Mouse (Mus musculus): ENCODE measurements around the gene Hcrtr1. TPM values are rescaled to one million over a fixed set of nuclear protein-coding genes. Genes with fewer than 3 reads are reported as not detected.

The Hcrtr1 gene
- polyA plus RNA-seq, 1 experiment, result 0.82 TPM

DNA sequence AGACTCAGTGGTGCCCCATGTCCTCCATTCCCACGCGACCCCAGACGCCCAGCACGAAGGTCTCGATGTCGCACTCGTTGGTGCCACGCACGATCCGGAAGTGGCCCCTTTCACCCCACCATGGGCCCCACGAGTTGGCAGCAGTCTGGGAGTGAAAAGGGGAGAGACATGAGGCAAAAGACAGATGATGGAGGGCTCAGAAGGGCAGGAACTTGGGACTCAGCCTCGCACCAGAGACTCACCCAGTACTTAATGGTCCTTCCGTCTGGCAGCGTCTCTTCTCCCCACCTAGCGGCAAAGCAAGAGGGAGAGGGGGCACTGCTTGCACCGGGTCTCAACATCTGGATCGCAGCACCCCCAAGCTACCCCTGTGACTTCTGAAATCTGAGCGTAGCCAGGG, 26.9 kb upstream of the Hcrtr1 start:
- Histone ChIP-seq H3K4me1 (ENCODE audit: control insufficient read depth, insufficient read depth, low read length) (no peaks in the 10 kb centered on the region), H3K9ac (ENCODE audit: low read depth, poor library complexity, severe bottlenecking) (no peak overlapping the region), H3K27ac (ENCODE audit: insufficient read depth, low read length) (no peak overlapping the region), H3K36me3 (ENCODE audit: control insufficient read depth, insufficient read depth, low read length, poor library complexity, severe bottlenecking) (no peaks in the 10 kb centered on the region), H3K27me3 (ENCODE audit: control insufficient read depth, insufficient read depth, low read length, poor library complexity, severe bottlenecking) (no peaks in the 10 kb centered on the region), H3K4me3 (ENCODE audit: low read depth, low read length) (no peak overlapping the region), H3K9me3 (replicated peaks; ENCODE audit: control insufficient read depth, insufficient read depth, low read length, poor library complexity, severe bottlenecking) (no peaks in the 10 kb centered on the region)
- TF ChIP-seq EP300 (IDR thresholded peaks at IDR 0.05; ENCODE audit: insufficient read depth, low read depth, low read length) (no peak), POLR2A (IDR thresholded peaks at IDR 0.05; ENCODE audit: insufficient read depth, low read length) (no peak), CTCF (IDR thresholded peaks at IDR 0.05; ENCODE audit: low read depth, low read length) (no peak)

DNA sequence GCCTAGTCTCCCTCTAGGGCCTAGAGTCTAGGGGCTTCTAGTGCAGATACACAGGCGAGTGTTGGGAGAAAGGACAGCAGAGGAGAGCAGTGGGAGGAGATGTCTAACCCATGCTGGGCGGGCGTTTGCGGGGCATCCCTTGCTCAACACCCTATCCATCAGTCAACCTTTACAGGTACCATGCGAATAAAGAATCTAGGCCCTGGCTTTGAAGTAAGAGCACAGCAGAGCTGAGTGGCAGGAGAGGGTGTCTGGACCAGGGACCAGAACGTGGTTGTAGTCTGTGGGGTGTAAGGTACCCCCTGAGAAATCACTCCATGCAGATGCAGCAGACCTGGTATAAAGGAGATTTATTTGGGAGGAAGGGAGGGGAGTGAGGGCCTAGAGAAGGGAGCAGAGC, 25.0 kb upstream of the Hcrtr1 start:
- Histone ChIP-seq H3K27me3 (ENCODE audit: control insufficient read depth, insufficient read depth, low read length, poor library complexity, severe bottlenecking) (no peaks in the 10 kb centered on the region), H3K27ac (ENCODE audit: insufficient read depth, low read length) (no peak overlapping the region)

DNA sequence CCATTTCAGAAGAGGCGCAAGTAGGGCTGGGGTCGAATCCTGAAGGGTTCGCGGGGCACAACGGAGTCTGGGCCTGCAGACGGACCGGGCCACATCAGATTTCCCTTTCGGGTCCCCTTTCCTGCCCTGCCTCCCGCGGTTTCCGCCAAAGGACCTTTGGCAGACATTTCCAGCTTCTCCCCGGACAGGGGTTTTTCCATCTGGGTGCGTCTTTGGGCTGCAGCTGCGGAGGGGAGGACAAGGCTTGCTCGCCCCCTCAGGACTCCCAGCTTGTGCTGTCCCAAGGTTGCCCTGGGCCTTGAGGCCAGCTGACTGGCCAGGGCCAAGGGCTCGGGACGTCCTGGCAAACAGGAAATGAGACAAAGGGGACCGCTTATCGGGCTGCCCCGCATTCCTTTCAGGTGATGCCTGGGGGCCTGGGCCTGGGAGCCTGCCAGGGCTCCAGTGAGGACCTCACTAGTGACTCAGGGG, 24.3 kb upstream of the Hcrtr1 start:
- no peaks in the 10 kb centered on the region for H3K36me3 ChIP-seq (ENCODE audit: control insufficient read depth, insufficient read depth, low read length, poor library complexity, severe bottlenecking)
- no peak for TF ChIP-seq CTCF (IDR thresholded peaks at IDR 0.05; ENCODE audit: low read depth, low read length)
- TF ChIP-seq EP300 (IDR thresholded peaks at IDR 0.05; ENCODE audit: insufficient read depth, low read depth, low read length), result no peak
- no peak for TF ChIP-seq POLR2A (IDR thresholded peaks at IDR 0.05; ENCODE audit: insufficient read depth, low read length)
- no peak overlapping the region for H3K27ac ChIP-seq (ENCODE audit: insufficient read depth, low read length)
- H3K9me3 ChIP-seq (replicated peaks; ENCODE audit: control insufficient read depth, insufficient read depth, low read length, poor library complexity, severe bottlenecking), result no peaks in the 10 kb centered on the region
- no peaks in the 10 kb centered on the region for H3K4me1 ChIP-seq (ENCODE audit: control insufficient read depth, insufficient read depth, low read length)
- peak overlapping the region; percentile 40 for H3K4me3 ChIP-seq (ENCODE audit: low read depth, low read length)
- H3K9ac ChIP-seq (ENCODE audit: low read depth, poor library complexity, severe bottlenecking), result peak overlapping the region; percentile 52; the same call in 1 of the 2 replicates
- H3K27me3 ChIP-seq (ENCODE audit: control insufficient read depth, insufficient read depth, low read length, poor library complexity, severe bottlenecking), result no peaks in the 10 kb centered on the region

More for the DNA sequence above, 25.0 kb upstream of the Hcrtr1 start:
- H3K9me3 ChIP-seq (replicated peaks; ENCODE audit: control insufficient read depth, insufficient read depth, low read length, poor library complexity, severe bottlenecking), result no peaks in the 10 kb centered on the region
- no peak overlapping the region for H3K4me3 ChIP-seq (ENCODE audit: low read depth, low read length)
- no peaks in the 10 kb centered on the region for H3K36me3 ChIP-seq (ENCODE audit: control insufficient read depth, insufficient read depth, low read length, poor library complexity, severe bottlenecking)
- H3K9ac ChIP-seq (ENCODE audit: low read depth, poor library complexity, severe bottlenecking), result no peak overlapping the region
- H3K4me1 ChIP-seq (ENCODE audit: control insufficient read depth, insufficient read depth, low read length), result no peaks in the 10 kb centered on the region
- no peak for TF ChIP-seq CTCF (IDR thresholded peaks at IDR 0.05; ENCODE audit: low read depth, low read length)
- no peak for TF ChIP-seq EP300 (IDR thresholded peaks at IDR 0.05; ENCODE audit: insufficient read depth, low read depth, low read length)
- no peak for TF ChIP-seq POLR2A (IDR thresholded peaks at IDR 0.05; ENCODE audit: insufficient read depth, low read length)

DNA sequence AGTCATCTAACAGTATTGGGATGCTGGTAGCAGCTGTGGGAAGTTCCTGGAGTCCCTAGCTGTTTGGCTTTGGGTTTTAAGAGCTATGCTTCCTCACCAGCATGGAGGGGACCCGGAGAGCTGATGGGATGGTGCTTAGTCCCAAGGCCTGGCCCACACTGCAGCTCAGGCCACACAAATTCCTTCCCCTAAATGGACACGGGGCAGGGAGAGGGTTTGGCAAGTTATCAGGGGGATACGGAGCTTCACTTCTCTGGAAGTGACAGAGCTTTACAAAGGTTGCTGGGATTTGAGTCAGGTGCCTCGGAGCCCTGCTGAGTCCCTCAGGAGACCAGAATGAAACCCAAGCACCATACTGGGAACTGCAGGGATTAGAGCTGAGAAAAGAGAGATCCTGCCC, 22.2 kb upstream of the Hcrtr1 start:
- TF ChIP-seq EP300 (IDR thresholded peaks at IDR 0.05; ENCODE audit: insufficient read depth, low read depth, low read length) (no peak), CTCF (IDR thresholded peaks at IDR 0.05; ENCODE audit: low read depth, low read length) (no peak), POLR2A (IDR thresholded peaks at IDR 0.05; ENCODE audit: insufficient read depth, low read length) (no peak)
- Histone ChIP-seq H3K9ac (ENCODE audit: low read depth, poor library complexity, severe bottlenecking) (no peak overlapping the region), H3K9me3 (replicated peaks; ENCODE audit: control insufficient read depth, insufficient read depth, low read length, poor library complexity, severe bottlenecking) (no peaks in the 10 kb centered on the region), H3K27ac (ENCODE audit: insufficient read depth, low read length) (no peak overlapping the region), H3K36me3 (ENCODE audit: control insufficient read depth, insufficient read depth, low read length, poor library complexity, severe bottlenecking) (no peaks in the 10 kb centered on the region), H3K27me3 (ENCODE audit: control insufficient read depth, insufficient read depth, low read length, poor library complexity, severe bottlenecking) (no peaks in the 10 kb centered on the region), H3K4me3 (ENCODE audit: low read depth, low read length) (no peak overlapping the region), H3K4me1 (ENCODE audit: control insufficient read depth, insufficient read depth, low read length) (no peaks in the 10 kb centered on the region)

DNA sequence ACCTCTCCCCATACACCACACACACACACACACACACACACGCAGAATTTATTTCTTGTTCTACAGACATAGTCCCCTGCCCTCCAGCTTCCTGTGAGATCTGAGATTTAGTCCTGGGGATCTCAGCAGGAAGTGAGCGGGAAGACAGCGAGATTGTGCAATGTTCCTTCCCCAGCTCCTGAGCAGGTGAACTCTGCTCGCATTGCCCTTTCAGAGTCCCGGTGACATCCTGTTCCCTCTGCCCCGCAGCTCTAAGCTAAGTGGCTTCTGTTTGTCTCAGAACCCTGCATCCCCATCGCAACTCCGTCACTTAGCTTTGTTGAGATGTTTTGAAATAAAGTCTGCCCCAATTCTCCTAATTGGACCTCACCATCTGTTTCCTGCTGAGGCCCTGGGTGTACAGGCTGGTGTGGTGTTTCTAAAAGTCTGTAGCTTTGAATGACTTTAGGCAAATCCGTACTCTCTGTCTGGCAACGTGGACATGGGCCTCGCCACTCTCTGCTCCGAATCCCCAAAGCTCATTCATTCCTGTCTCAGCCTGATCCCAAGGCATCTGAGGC, 17.7 kb upstream of the Hcrtr1 start:
- Histone ChIP-seq H3K27ac (ENCODE audit: insufficient read depth, low read length) (no peak overlapping the region), H3K9me3 (replicated peaks; ENCODE audit: control insufficient read depth, insufficient read depth, low read length, poor library complexity, severe bottlenecking) (no peaks in the 10 kb centered on the region; the same call in 1 of the 2 replicates), H3K27me3 (ENCODE audit: control insufficient read depth, insufficient read depth, low read length, poor library complexity, severe bottlenecking) (no peaks in the 10 kb centered on the region; the same call in 1 of the 2 replicates), H3K4me1 (ENCODE audit: control insufficient read depth, insufficient read depth, low read length) (no peaks in the 10 kb centered on the region), H3K36me3 (ENCODE audit: control insufficient read depth, insufficient read depth, low read length, poor library complexity, severe bottlenecking) (no peaks in the 10 kb centered on the region), H3K4me3 (ENCODE audit: low read depth, low read length) (no peak overlapping the region), H3K9ac (ENCODE audit: low read depth, poor library complexity, severe bottlenecking) (no peak overlapping the region)
- no peak for TF ChIP-seq POLR2A (IDR thresholded peaks at IDR 0.05; ENCODE audit: insufficient read depth, low read length)
- no peak for TF ChIP-seq EP300 (IDR thresholded peaks at IDR 0.05; ENCODE audit: insufficient read depth, low read depth, low read length)
- TF ChIP-seq CTCF (IDR thresholded peaks at IDR 0.05; ENCODE audit: low read depth, low read length), result no peak

DNA sequence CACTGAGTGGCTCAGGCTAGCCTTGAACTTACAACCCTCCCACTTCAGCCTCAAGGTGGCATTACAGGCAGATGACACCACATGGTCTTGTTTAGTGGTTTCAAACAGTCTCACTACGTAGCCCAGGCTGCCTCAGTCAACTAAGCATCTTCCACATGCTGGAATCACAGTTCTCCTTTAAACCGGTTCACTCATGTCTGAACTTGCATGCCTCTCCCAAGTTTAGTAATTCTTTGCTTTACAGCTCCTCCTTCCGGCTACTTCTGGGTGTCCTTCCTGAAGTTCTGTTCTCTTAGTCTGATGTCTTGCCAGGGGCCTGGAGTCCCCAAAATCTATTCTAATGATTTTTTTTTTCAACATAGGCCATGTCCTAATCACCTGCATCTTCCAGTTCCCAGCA, 15.1 kb upstream of the Hcrtr1 start:
- TF ChIP-seq CTCF (IDR thresholded peaks at IDR 0.05; ENCODE audit: low read depth, low read length), result no peak
- no peak for TF ChIP-seq POLR2A (IDR thresholded peaks at IDR 0.05; ENCODE audit: insufficient read depth, low read length)
- no peak for TF ChIP-seq EP300 (IDR thresholded peaks at IDR 0.05; ENCODE audit: insufficient read depth, low read depth, low read length)
- no peaks in the 10 kb centered on the region for H3K4me1 ChIP-seq (ENCODE audit: control insufficient read depth, insufficient read depth, low read length)

More for the DNA sequence above, 15.1 kb upstream of the Hcrtr1 start:
- Histone ChIP-seq H3K36me3 (ENCODE audit: control insufficient read depth, insufficient read depth, low read length, poor library complexity, severe bottlenecking) (no peaks in the 10 kb centered on the region), H3K4me3 (ENCODE audit: low read depth, low read length) (no peak overlapping the region), H3K27ac (ENCODE audit: insufficient read depth, low read length) (no peak overlapping the region), H3K27me3 (ENCODE audit: control insufficient read depth, insufficient read depth, low read length, poor library complexity, severe bottlenecking) (no peaks in the 10 kb centered on the region; the same call in 1 of the 2 replicates), H3K9ac (ENCODE audit: low read depth, poor library complexity, severe bottlenecking) (no peak overlapping the region), H3K9me3 (replicated peaks; ENCODE audit: control insufficient read depth, insufficient read depth, low read length, poor library complexity, severe bottlenecking) (no peaks in the 10 kb centered on the region; the same call in 1 of the 2 replicates)

Data from ES-Bruce4 (cell line).